Comparison of ENCODE assay signal across 8 mouse cellular contexts in genomic region chr6:117828273-117828672, GRCm38 (mm10). TPM values are rescaled to one million over a fixed set of nuclear protein-coding genes. Genes with fewer than 3 reads are reported as not detected.
DNase-seq lines count a peak whose midpoint lies in the region; ATAC-seq and TF ChIP-seq lines count a peak whose summit lies in the region.

No protein-coding gene starts in this region.

- H3K9me3 ChIP-seq in forebrain, postnatal 0 days (ENCODE audit: low read length), result no peaks in the 10 kb centered on the region
- no peaks in the 10 kb centered on the region for H3K9me3 ChIP-seq in intestine, embryonic 15.5 days
- no peaks in the 10 kb centered on the region for H3K9me3 ChIP-seq in liver, embryonic 14.5 days (ENCODE audit: control insufficient read depth, low read length)

- no peak overlapping the region for H3K27ac ChIP-seq in thymus, adult 2 months (ENCODE audit: control insufficient read depth, insufficient read depth, low read length)
- H3K27ac ChIP-seq in forebrain, postnatal 0 days (ENCODE audit: low read depth, low read length), result no peak overlapping the region
- no peak overlapping the region for H3K27ac ChIP-seq in intestine, embryonic 15.5 days
- H3K27ac ChIP-seq in liver, embryonic 14.5 days, result no peak overlapping the region

- peak; percentile 77; the same call in 1 of the 2 replicates for TF ChIP-seq CTCF in thymus, adult 2 months (IDR thresholded peaks at IDR 0.05; ENCODE audit: borderline replicate concordance, control insufficient read depth, extremely low read depth, insufficient read depth, low read length, poor library complexity)
- TF ChIP-seq CTCF in forebrain, postnatal 0 days (IDR thresholded peaks at IDR 0.05; ENCODE audit: low read depth), result peak; percentile 87
- TF ChIP-seq CTCF in liver, embryonic 14.5 days (IDR thresholded peaks at IDR 0.05; ENCODE audit: low read depth), result peak; percentile 87

- DNase-seq in thymus, adult 2 months, result peak; percentile 46
- no peak for DNase-seq in thymus, adult 18-20 months
- peak; percentile 69 to 80 for DNase-seq in adrenal gland, postnatal 36 days
- DNase-seq in forebrain, postnatal 0 days, result peak; percentile 77
- no peak for DNase-seq in liver, embryonic 14.5 days (ENCODE audit: low read depth in 3 of 3, low spot score in 3 of 3)
- peak; percentile 30 for DNase-seq in retina, postnatal 7 days (ENCODE audit: low read depth, low spot score)

- H3K27me3 ChIP-seq in thymus, adult 2 months (ENCODE audit: control insufficient read depth, insufficient read depth, low read length), result no peaks in the 10 kb centered on the region
- H3K27me3 ChIP-seq in forebrain, postnatal 0 days (ENCODE audit: insufficient read depth, low read length), result no peaks in the 10 kb centered on the region; the same call in 1 of the 2 replicates
- H3K27me3 ChIP-seq in intestine, embryonic 15.5 days (replicated peaks), result peaks cover 5% of the 10 kb centered on the region; the same call in 1 of the 2 replicates
- no peaks in the 10 kb centered on the region for H3K27me3 ChIP-seq in liver, embryonic 14.5 days (ENCODE audit: control insufficient read depth, insufficient read depth, low read length)

- H3K4me2 ChIP-seq in forebrain, postnatal 0 days (ENCODE audit: low read depth), result no peak overlapping the region
- H3K4me2 ChIP-seq in intestine, embryonic 15.5 days (replicated peaks), result no peak overlapping the region
- H3K4me2 ChIP-seq in liver, embryonic 14.5 days (ENCODE audit: low read depth), result no peak overlapping the region

- H3K4me1 ChIP-seq in thymus, adult 2 months (replicated peaks; ENCODE audit: control insufficient read depth, insufficient read depth, low read length), result no peaks in the 10 kb centered on the region
- no peaks in the 10 kb centered on the region for H3K4me1 ChIP-seq in forebrain, postnatal 0 days (ENCODE audit: insufficient read depth)
- no peaks in the 10 kb centered on the region for H3K4me1 ChIP-seq in intestine, embryonic 15.5 days (replicated peaks)
- H3K4me1 ChIP-seq in liver, embryonic 14.5 days (replicated peaks; ENCODE audit: control insufficient read depth in 2 of 2, insufficient read depth in 2 of 2, low read length in 1 of 2), result peaks cover 0 to 5% of the 10 kb centered on the region in 2 experiments; a peak in 1 of 4 replicates

- no peak for TF ChIP-seq EP300 in liver, embryonic 14.5 days (IDR thresholded peaks at IDR 0.05; ENCODE audit: low read depth)

- ATAC-seq in forebrain, postnatal 0 days, result 0 out of 2 replicates have a peak, but pooled peaks have one; percentile 38
- peak; percentile 56; the same call in 1 of the 2 replicates for ATAC-seq in intestine, embryonic 15.5 days
- no peak for ATAC-seq in liver, embryonic 14.5 days (ENCODE audit: insufficient read depth)
- no peak for ATAC-seq in inflammation-experienced regulatory T-cells, adult 6 months

- TF ChIP-seq POLR2A in thymus, adult 2 months (IDR thresholded peaks at IDR 0.05; ENCODE audit: control insufficient read depth, extremely low read depth, insufficient read depth, low read length, poor library complexity), result no peak

- no peaks in the 10 kb centered on the region for H3K36me3 ChIP-seq in thymus, adult 2 months (ENCODE audit: control insufficient read depth, insufficient read depth, low read length)
- no peaks in the 10 kb centered on the region for H3K36me3 ChIP-seq in forebrain, postnatal 0 days (ENCODE audit: insufficient read depth)
- no peaks in the 10 kb centered on the region for H3K36me3 ChIP-seq in intestine, embryonic 15.5 days
- H3K36me3 ChIP-seq in liver, embryonic 14.5 days (replicated peaks; ENCODE audit: control insufficient read depth, insufficient read depth, low read depth), result no peaks in the 10 kb centered on the region

- H3K4me3 ChIP-seq in thymus, adult 2 months (ENCODE audit: control insufficient read depth, insufficient read depth, low read length), result no peak overlapping the region
- no peak overlapping the region for H3K4me3 ChIP-seq in forebrain, postnatal 0 days (ENCODE audit: low read depth, low read length)
- H3K4me3 ChIP-seq in intestine, embryonic 15.5 days (replicated peaks), result no peak overlapping the region
- no peak overlapping the region for H3K4me3 ChIP-seq in liver, embryonic 14.5 days (ENCODE audit: insufficient read depth in 1 of 2, low read depth in 2 of 2, low read length in 2 of 2)

- no peak overlapping the region for H3K9ac ChIP-seq in forebrain, postnatal 0 days
- no peak overlapping the region for H3K9ac ChIP-seq in intestine, embryonic 15.5 days
- no peak overlapping the region for H3K9ac ChIP-seq in liver, embryonic 14.5 days (replicated peaks)

- 19% methylated on average over 9 of the region's 9 CpGs for WGBS in thymus, adult 2 months
- WGBS in forebrain, postnatal 0 days, result 20% methylated on average over 9 of the region's 9 CpGs
- WGBS in intestine, embryonic 15.5 days, result 24% methylated on average over 9 of the region's 9 CpGs
- 15% methylated on average over 9 of the region's 9 CpGs for WGBS in liver, embryonic 14.5 days (ENCODE audit: insufficient replicate concordance)

RNA-seq across cellular contexts. Expression of gene Zfp637, which starts 12.7 kb away (rescaled TPM):
- 23.3 and 25.5 TPM in 2 replicates for polyA plus RNA-seq in thymus, adult 2 months (2012; rRNA removed)
- total RNA-seq in adrenal gland, postnatal 36 days (2021), result 10 to 100 TPM; 32.7 to 42.6 TPM
- 120 and 129 TPM in 2 replicates for total RNA-seq in forebrain, postnatal 0 days (2014; rRNA removed)
- polyA plus RNA-seq in forebrain, postnatal 0 days (2015; fragmentation: Nextera tagmentation; extraction: Ambion mirVana), result 145 and 152 TPM in 2 replicates
- 84.7 and 90.5 TPM in 2 replicates for polyA plus RNA-seq in intestine, embryonic 15.5 days (2015; fragmentation: Nextera tagmentation; extraction: Ambion mirVana)
- polyA plus RNA-seq in liver, embryonic 14.5 days (2012; rRNA removed), result 13.5 and 15.0 TPM in 2 replicates
- 30.3 and 32.4 TPM in 2 replicates for polyA plus RNA-seq in liver, embryonic 14.5 days (2014; fragmentation: Nextera tagmentation; extraction: Ambion mirVana)
- 10 to 100 TPM; 26.8 to 35.7 (median 33.1) TPM for polyA plus RNA-seq in inflammation-experienced regulatory T-cells, adult 6 months (2017; shearing (Covaris generic))

RNA-seq across cellular contexts. Expression of gene Zfp239, which starts 33.6 kb away (rescaled TPM):
- 2.0 and 2.9 TPM in 2 replicates for polyA plus RNA-seq in thymus, adult 2 months (2012; rRNA removed)
- total RNA-seq in adrenal gland, postnatal 36 days (2021), result 1 to 10 TPM; 2.3 to 3.3 TPM
- 24.2 and 24.8 TPM in 2 replicates for total RNA-seq in forebrain, postnatal 0 days (2014; rRNA removed)
- 16.2 and 16.5 TPM in 2 replicates for polyA plus RNA-seq in forebrain, postnatal 0 days (2015; fragmentation: Nextera tagmentation; extraction: Ambion mirVana)
- polyA plus RNA-seq in intestine, embryonic 15.5 days (2015; fragmentation: Nextera tagmentation; extraction: Ambion mirVana), result 4.5 and 5.1 TPM in 2 replicates
- 1.2 and 2.0 TPM in 2 replicates for polyA plus RNA-seq in liver, embryonic 14.5 days (2012; rRNA removed)
- 2.9 and 3.5 TPM in 2 replicates for polyA plus RNA-seq in liver, embryonic 14.5 days (2014; fragmentation: Nextera tagmentation; extraction: Ambion mirVana)
- polyA plus RNA-seq in inflammation-experienced regulatory T-cells, adult 6 months (2017; shearing (Covaris generic)), result 1 to 10 TPM; 4.5 to 6.2 (median 4.9) TPM

Comparison
In these comparisons a context has a peak if more than half of its experiments do, and no peak if none do; other contexts are left out.
1. DNase-seq: peak in thymus, adult 2 months (single experiment), adrenal gland, postnatal 36 days (2 of 2), forebrain, postnatal 0 days (single experiment) and retina, postnatal 7 days (single experiment); none in thymus, adult 18-20 months (0 of 2) and liver, embryonic 14.5 days (0 of 3).
2. ATAC-seq: peak in forebrain, postnatal 0 days (single experiment) and intestine, embryonic 15.5 days (single experiment); none in liver, embryonic 14.5 days (single experiment) and inflammation-experienced regulatory T-cells, adult 6 months (single experiment).
3. Peak in every context shown above with its lines, with median percentiles within 50 percentile points of each other: CTCF ChIP-seq.